Mouse (Mus musculus) G1E (cell line): ENCODE results near the gene Rab21. TPM values are rescaled to one million over a fixed set of nuclear protein-coding genes. Genes with fewer than 3 reads are reported as not detected.

Experiments
- ATAC-seq: 2 replicates; pipeline ENCODE4 v1.8.0; 2016; ENCODE audit warnings: mild to moderate bottlenecking; ENCODE audit not compliant: insufficient number of reproducible peaks, poor library complexity, low FRiP score, severe bottlenecking; ENCODE audit errors: extremely low read depth
- DNase-seq: peaks from one replicate; pipeline ENCODE4 v3.0.0; 2012; ENCODE audit warnings: low spot score
- H3K27me3 ChIP-seq: 2 replicates; pipeline ENCODE4 v1.6.1; 2012; ENCODE audit warnings: mild to moderate bottlenecking, low read length, inconsistent platforms; ENCODE audit not compliant: insufficient read depth
- H3K36me3 ChIP-seq: replicated peaks from 2 replicates; pipeline ENCODE3; 2012; ENCODE audit warnings: mild to moderate bottlenecking, inconsistent platforms
- H3K4me1 ChIP-seq: 2 replicates; pipeline ENCODE4 v1.6.1; 2012; ENCODE audit warnings: low read depth, low read length, inconsistent platforms, mixed read lengths; ENCODE audit not compliant: insufficient read depth
- H3K4me3 ChIP-seq: 2 replicates; pipeline ENCODE4 v1.5.1; 2012; ENCODE audit warnings: low read depth, mild to moderate bottlenecking, inconsistent platforms, low read length, moderate library complexity, mixed read lengths
- H3K9me3 ChIP-seq: replicated peaks from 2 replicates; pipeline ENCODE4 v1.6.1; 2012; ENCODE audit warnings: inconsistent platforms
- CTCF ChIP-seq: IDR thresholded peaks from 2 replicates; pipeline ENCODE4 v1.5.1; 2012; ENCODE audit warnings: low read depth, low read length, inconsistent platforms, mixed read lengths
- GATA1 ChIP-seq: IDR thresholded peaks from 2 replicates; pipeline ENCODE4 v1.6.1; 2012; ENCODE audit warnings: borderline replicate concordance, low read length, inconsistent platforms, mixed read lengths
- GATA2 ChIP-seq: IDR thresholded peaks from 2 replicates; pipeline ENCODE4 v1.6.1; 2012; ENCODE audit warnings: low read depth, low read length, inconsistent platforms, borderline replicate concordance
- POLR2AphosphoS5 ChIP-seq: IDR thresholded peaks from 2 replicates; pipeline ENCODE4 v1.6.1; 2012; ENCODE audit warnings: low read depth, low read length, inconsistent platforms; ENCODE audit not compliant: insufficient replicate concordance
- TAL1 ChIP-seq: conservative IDR thresholded peaks from 2 replicates; pipeline ENCODE4 v1.6.1; 2012; ENCODE audit warnings: low read depth, low read length, inconsistent platforms, mixed read lengths
- polyA plus RNA-seq: library from polyadenylated mRNA; stranded (reverse); fragments of >175 nt; gene quantifications from 2 replicates; pipeline ENCODE4 v1.2.3, GENCODE M21; 2012
- total RNA-seq, 2 experiments: library from RNA; stranded (forward) in 1 of 2; stranded (reverse) in 1 of 2; fragments of 200-1000 nt in 1 of 2; fragments of >200 nt in 1 of 2; fragmentation: Nextera tagmentation in 1 of 2; gene quantifications; 2 replicates each; pipeline ENCODE4 v1.2.3; 2014 to 2017

Gene Rab21
- total and polyA plus RNA-seq, 3 experiments = 23.5 to 71.5 (median 43.1) TPM

DNA sequence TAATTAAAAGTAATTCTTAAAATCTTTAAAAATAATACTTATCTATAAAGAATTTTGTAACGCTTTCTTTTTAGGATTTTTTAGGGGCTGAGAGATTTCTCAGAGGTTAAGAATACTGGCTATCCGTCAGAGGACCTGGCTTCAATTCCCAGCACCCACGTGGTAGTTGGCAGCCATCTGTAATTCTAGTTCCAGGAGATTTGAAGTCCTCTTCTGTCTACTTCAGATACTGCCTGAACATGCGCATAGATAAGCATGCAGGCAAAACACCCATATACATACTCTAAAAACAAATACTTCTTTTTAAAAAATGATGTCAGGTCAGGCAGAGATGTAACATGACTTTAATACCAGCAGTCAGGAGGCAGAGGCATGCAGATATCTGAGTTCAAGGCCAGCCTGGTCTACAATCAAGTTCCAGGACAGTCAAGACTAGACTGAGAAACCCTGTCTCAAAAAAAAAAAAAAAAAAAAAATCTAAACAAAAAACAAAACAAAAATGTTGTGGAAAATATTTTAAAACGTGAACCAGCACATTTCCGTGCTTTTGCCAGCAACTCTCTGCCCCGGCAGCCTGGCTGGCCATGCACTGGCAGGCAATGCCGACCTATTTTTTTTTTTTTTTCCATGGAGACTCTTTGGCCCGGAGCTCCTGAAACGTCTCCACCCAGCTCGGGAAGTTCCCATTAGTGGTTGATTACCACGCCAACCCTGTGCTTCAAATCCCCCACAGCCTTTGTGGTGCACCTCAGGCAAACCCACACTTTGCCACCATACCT is 44.6 kb downstream of the Rab21 start:
- TF ChIP-seq POLR2AphosphoS5 (no peak), CTCF (no peak), TAL1 (no peak), GATA1 (no peak), GATA2 (no peak)
- no peak overlapping the region for H3K4me3 ChIP-seq
- no peaks in the 10 kb centered on the region for H3K9me3 ChIP-seq
- no peaks in the 10 kb centered on the region; the same call in 1 of the 2 replicates for H3K4me1 ChIP-seq
- ATAC-seq = no peak
- no peaks in the 10 kb centered on the region for H3K36me3 ChIP-seq
- H3K27me3 ChIP-seq = peaks cover 4% of the 10 kb centered on the region
- no peak for DNase-seq

DNA sequence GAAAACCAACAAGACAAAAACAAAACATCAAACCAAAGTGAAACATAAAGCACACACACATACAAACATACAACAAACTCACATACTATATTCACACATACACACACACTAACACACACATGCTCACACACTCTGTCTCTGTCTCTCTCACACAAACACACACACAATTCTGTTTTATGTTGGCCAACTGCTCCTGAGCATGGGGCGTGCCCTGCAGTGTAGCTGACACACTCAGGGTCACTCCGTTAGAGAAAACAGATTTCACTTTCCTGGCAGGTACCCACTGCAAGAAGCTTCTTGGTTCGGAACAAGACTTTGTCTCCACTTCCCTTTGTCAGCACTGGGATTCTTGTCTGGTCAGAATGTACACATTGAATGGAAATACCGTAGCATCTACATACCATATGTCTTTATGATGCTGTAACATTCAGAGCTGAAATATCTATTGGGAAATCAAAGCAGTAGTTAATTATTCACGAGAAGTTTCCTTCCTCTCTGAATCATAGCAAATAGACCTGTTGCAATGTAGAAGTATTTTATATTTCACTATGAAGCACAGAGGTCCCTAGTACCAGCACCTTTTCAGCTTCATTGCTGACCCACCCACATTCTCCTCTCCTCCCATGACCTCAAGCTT is 52.4 kb downstream of the Rab21 start:
- ATAC-seq (no peak), DNase-seq (no peak)
- H3K9me3 ChIP-seq = peaks cover 7% of the 10 kb centered on the region
- H3K4me3 ChIP-seq = no peak overlapping the region
- H3K4me1 ChIP-seq = 0 out of 2 replicates have a peak, but pooled peaks cover 2% of the 10 kb centered on the region
- H3K36me3 ChIP-seq = no peaks in the 10 kb centered on the region
- peaks cover 6% of the 10 kb centered on the region for H3K27me3 ChIP-seq
- TF ChIP-seq POLR2AphosphoS5 (no peak), GATA1 (no peak), GATA2 (no peak), TAL1 (no peak), CTCF (no peak)

- peaks cover 6% of the 10 kb centered on the region for H3K27me3 ChIP-seq
- DNase-seq (no peak), ATAC-seq (no peak)
- 0 out of 2 replicates have a peak, but pooled peaks cover 2% of the 10 kb centered on the region for H3K4me1 ChIP-seq
- TF ChIP-seq POLR2AphosphoS5 = no peak
- TF ChIP-seq GATA2 = no peak
- no peak for TF ChIP-seq GATA1
- TF ChIP-seq CTCF = no peak
- no peak for TF ChIP-seq TAL1
- H3K36me3 ChIP-seq = no peaks in the 10 kb centered on the region
- peaks cover 7% of the 10 kb centered on the region for H3K9me3 ChIP-seq
- H3K4me3 ChIP-seq = no peak overlapping the region
Measured at GRCm38 (mm10) chr10:115262261-115262660, 53.1 kb downstream of the Rab21 start.

- 0 out of 2 replicates have a peak, but pooled peaks cover 2% of the 10 kb centered on the region for H3K4me1 ChIP-seq
- no peak overlapping the region for H3K4me3 ChIP-seq
- no peak for DNase-seq
- H3K36me3 ChIP-seq = no peaks in the 10 kb centered on the region
- TF ChIP-seq GATA1 (no peak), TAL1 (no peak), GATA2 (no peak), POLR2AphosphoS5 (no peak), CTCF (no peak)
- H3K9me3 ChIP-seq = peaks cover 7% of the 10 kb centered on the region
- peaks cover 6% of the 10 kb centered on the region for H3K27me3 ChIP-seq
- ATAC-seq = no peak
Measured at GRCm38 (mm10) chr10:115261428-115261827, 54.0 kb downstream of the Rab21 start.

GRCm38 (mm10) chr10:115256162-115256561 is 59.2 kb downstream of the Rab21 start:
- H3K36me3 ChIP-seq = no peaks in the 10 kb centered on the region
- H3K4me3 ChIP-seq = no peak overlapping the region
- ATAC-seq (no peak), DNase-seq (no peak)
- no peaks in the 10 kb centered on the region for H3K27me3 ChIP-seq
- H3K4me1 ChIP-seq = peaks cover 17% of the 10 kb centered on the region
- peaks cover 7% of the 10 kb centered on the region for H3K9me3 ChIP-seq
- TF ChIP-seq GATA1 = no peak
- no peak for TF ChIP-seq GATA2
- no peak for TF ChIP-seq CTCF
- no peak for TF ChIP-seq TAL1
- TF ChIP-seq POLR2AphosphoS5 = no peak

DNA sequence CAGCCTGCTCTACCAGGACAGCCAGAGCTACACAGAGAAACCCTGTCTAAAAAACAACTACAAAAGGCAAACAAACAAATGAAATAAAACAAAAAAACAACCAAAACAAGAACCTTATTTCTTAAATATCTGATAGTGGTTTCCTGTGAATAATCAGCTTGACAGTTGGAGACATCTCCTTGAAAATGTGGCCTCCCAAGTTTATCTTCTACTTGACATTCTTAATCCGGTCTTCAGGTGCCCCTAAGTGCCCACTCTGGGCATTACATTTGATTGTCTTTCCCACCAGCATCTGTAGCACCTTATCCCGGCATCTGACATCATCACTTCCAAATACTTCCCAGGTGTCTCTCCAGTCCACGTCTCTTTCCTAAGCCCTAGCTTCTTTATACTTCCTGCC is 61.9 kb downstream of the Rab21 start:
- no peak for ATAC-seq
- TF ChIP-seq GATA2 = no peak
- TF ChIP-seq TAL1 = no peak
- no peak for TF ChIP-seq GATA1
- TF ChIP-seq POLR2AphosphoS5 = no peak
- TF ChIP-seq CTCF = no peak
- DNase-seq = no peak
- Histone ChIP-seq H3K4me3 (no peak overlapping the region), H3K9me3 (no peaks in the 10 kb centered on the region), H3K36me3 (no peaks in the 10 kb centered on the region), H3K4me1 (peaks cover 32% of the 10 kb centered on the region), H3K27me3 (no peaks in the 10 kb centered on the region)
